Mouse (Mus musculus): ENCODE results near the gene Abca3.

Abca3 gene

DNA sequence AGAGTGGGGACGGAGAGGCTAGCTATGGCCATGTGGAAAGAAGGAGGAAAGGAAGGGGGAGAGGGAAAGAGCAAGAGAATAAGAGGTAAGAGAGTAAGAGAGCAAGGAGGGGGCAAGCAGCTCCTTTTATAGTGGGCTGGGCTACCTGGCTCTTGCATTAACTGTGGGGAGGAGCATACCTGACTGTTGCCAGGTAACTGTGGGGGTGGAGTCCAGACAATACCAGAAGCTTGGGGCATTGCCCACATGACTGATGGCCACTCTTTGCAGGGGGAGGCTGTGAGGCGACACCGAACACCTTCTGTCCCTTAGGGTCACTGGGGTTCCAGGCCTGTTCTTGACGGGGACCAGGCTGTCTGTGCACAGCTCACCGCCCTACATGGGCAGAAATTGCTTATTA lies 37.0 kb downstream of the Abca3 start:
- DNase-seq = no peak

DNA sequence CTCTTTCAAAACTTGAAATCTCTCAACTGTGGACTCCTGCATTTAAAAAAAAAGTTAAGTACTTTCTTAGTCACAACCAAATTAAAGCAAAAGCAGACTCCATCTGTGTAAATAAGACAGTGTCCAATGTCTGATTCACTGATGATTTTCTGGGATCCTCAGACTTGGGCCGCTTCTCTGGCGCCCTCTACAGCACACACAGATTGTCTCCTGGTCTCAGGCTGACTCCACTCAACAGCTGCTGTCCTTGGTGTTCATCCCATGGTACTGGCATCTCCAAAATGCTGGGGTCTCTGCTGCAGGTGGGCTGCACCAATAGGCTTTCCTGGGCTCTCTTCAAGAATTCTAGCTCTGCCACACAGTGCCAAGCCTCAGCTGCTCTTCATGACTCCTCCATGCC lies 38.1 kb downstream of the Abca3 start:
- DNase-seq = peak; percentile 71 to 81

GRCm38 (mm10) chr17:24391149-24391548 lies 39.4 kb downstream of the Abca3 start:
- DNase-seq = peak; percentile 48 to 65

GRCm38 (mm10) chr17:24393527-24393926 lies 41.8 kb downstream of the Abca3 start:
- no peak for DNase-seq

DNA sequence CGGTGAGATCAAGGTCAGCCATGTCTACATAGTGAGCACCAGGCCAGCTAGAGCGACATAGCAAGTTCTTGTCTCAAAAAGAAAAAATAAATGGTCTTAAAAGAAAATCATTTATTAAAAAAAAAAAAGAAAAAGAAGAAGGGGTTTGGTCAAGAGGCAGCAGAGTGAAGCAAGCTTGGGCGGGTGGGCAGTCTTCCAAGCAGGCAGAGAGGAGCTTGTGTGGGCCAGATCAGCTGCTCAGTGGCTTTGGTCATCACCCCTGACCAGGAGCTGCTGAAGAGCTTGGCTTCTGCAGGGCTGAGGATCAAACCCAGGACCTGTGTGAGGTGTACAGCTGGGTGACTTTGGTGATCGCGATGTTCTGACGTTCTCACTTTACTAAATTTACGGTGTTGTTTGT lies 42.7 kb downstream of the Abca3 start:
- peak in 1 of 2 experiments; percentile 46 for DNase-seq

- DNase-seq = no peak
These were observed 50.6 kb downstream of the Abca3 start for GRCm38 (mm10) chr17:24402371-24402770.

DNA sequence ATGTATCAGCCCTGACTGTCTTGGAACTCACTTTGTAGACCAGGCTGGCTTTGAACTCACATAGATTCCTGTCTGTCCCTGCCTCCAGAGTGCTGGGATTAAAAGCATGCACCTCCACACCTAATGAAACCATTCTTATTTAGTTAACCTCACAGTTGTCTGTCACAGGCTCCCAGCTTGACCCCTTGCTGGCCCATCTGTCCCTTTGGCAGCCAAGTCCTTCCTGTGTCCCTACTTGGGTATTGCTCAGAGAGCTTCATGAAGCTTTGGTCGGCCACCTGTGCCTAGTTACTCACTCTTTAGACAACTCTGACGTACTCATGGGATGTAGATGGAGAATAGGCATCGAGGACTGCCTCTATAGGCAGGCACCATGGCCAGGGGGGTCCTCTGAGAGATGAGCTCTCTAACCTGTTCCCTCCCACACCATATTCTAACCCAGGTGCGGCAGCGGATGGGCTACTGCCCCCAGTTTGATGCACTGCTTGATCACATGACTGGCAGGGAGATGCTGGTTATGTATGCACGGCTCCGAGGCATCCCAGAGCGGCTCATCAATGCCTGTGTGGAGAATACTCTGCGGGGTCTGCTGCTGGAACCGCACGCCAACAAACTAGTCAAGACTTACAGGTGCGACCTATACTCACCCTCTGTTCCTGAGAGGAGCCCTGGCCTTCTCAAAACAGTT lies 55.5 kb downstream of the Abca3 start:
- peak; percentile 77 to 81 for DNase-seq

- DNase-seq = peak; percentile 28 to 49
These were observed 61.9 kb downstream of the Abca3 start for GRCm38 (mm10) chr17:24413557-24414211.

DNA sequence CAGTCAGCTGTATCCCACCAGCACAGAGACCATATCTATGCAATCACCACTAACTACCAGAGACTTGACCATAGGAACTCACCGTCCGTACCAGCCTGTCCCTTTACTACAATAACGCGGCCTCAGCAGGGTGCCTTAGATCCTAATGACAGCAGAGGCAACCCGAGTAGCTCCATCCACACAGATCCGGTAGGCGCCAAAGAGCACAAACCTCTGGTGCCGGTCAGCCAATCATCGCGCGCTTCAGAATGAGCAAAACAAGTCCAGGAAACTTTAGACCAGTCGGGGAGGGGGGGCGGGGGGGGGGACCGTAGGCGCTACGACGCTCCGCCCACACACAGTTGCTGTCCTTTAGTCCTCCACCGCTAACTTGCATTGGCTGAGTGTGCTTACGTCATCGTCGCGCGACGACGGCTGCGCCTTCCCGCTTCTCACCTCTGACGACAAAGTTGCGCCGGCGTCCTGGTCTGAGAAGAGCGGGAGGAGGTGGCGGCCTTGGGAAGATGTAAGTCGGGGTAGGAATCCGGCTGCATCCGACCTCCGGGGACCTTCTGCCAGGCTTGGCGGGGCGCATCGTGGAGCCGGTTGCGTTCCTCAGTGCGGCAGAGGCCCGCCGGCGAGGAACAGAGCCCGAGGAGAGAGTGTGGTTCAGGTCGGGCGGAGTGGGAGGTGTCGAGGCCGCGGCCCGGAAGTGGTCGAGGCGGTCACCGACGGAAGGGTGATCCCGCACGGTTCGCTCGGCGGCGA lies 62.7 kb downstream of the Abca3 start, which contains the start of gene Rnps1:
Rnps1 (plus strand) TSS at position 336 of the 747 bp plus-strand sequence.
- DNase-seq = peak; percentile 94 to 98

- no peak for DNase-seq
These were observed 63.3 kb downstream of the Abca3 start for GRCm38 (mm10) chr17:24415011-24415410.

DNA sequence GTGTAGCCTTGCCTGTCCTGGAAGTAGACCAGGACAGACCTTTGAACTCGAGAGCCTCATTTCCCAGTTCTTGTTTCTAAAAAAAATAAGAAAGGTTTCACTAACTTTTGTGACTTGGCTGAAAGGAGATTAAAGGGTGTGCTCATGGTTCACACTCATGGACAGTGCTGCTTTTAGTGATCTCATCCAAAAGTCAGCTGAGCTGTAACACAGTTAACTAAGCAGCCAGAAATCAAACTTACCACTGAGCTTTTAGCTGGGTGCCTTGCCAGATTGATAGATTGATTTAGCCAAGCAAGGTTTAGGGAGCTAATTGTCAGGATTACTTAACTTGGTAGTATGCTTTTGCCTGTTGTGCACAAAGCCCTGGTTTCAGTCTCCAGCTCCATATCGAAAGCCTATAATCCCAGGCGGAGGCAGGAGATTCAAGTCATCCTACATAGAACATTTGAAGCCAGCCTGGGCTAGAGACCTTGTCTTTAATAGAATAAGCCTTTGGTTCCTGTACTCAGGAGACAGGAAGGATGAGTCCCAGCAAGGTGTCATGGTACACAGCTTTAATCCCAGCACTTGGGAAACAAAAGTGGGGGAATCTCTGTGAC lies 64.4 kb downstream of the Abca3 start:
- DNase-seq = no peak

DNA sequence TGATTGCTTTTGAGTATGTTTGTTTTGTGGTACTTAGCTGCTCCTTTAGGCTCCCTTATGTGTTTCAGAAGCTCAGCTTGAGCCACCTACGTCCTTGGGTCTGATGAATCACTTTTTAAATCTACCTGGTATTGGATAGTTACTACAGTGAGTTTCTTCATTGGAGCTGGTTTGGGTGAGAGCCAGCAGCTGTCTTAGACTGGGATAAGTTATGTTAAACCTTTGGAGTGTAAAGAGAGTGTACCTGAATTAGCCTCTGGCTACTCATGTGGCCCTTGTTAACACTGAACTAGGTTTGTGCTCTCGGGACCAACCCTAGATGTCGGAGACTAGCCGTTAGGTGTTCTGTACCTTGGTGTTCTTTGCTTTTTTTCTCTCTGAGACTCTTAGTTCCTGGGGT lies 71.4 kb downstream of the Abca3 start:
- DNase-seq = no peak

DNA sequence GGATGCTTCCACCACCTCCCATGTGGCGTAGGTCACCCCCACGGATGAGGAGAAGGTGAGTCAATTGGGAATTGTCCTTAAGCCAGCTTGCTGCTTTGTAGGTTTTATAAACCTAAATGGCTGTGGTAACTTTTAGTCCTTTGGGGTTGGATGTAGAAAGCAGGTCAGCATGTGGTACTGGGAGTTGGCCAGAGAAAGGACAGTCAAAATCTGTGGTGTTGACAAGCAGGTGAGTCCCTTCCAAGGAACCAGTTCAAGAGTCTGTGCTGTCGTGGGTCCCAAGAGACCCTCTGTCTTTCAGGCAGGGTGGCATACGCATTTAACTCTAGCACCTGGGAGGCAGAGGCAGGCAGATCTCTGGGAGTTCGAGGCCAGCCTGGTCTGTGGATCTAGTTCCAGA lies 72.7 kb downstream of the Abca3 start:
- DNase-seq = no peak

DNA sequence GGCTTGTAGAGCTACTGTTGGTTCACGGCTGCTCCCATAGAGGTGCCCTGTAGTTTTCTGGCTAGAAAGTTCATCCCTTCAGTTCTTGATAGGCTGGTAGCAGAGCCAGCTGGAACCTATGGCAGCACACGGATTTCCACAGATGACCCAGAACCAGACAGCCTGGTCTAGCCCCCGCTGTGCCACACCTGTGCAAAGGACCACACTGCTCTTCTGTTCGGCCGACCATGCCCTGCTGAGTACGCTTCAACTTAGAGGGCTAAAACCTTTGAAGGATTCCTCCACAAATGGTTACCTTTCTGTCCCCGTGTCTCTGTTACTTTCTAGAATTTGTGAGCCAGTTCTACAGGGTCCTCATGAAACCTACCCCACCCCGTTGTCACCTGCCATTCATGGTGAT lies 73.6 kb downstream of the Abca3 start:
- peak; percentile 55 to 58 for DNase-seq

DNA sequence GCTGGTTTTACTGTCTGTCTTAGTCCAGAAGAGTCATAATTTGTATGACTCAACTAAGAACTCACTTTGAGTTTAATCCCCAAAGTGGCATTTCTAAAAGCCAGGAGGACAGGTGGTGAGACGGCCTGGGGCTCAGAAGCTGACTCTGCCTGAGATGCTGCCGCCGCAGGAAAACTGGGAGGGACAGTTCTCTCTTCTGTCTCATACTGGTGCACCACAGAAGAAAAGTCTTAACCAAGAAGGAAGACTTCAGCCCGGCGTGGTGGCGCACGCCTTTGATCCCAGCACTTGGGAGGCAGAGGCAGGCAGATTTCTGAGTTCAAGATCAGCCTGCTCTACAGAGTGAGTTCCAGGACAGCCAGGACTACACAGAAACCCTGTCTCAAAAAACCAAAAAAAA lies 74.2 kb downstream of the Abca3 start:
- DNase-seq = no peak

GRCm38 (mm10) chr17:24426471-24427169 lies 74.9 kb downstream of the Abca3 start, which contains the start of gene Eci1:
Gene Eci1 (plus strand): TSS chr17:24426641.
- DNase-seq = peak; percentile 96 to 98

- no peak for DNase-seq
These were observed 75.4 kb downstream of the Abca3 start for GRCm38 (mm10) chr17:24427170-24427557.

DNA sequence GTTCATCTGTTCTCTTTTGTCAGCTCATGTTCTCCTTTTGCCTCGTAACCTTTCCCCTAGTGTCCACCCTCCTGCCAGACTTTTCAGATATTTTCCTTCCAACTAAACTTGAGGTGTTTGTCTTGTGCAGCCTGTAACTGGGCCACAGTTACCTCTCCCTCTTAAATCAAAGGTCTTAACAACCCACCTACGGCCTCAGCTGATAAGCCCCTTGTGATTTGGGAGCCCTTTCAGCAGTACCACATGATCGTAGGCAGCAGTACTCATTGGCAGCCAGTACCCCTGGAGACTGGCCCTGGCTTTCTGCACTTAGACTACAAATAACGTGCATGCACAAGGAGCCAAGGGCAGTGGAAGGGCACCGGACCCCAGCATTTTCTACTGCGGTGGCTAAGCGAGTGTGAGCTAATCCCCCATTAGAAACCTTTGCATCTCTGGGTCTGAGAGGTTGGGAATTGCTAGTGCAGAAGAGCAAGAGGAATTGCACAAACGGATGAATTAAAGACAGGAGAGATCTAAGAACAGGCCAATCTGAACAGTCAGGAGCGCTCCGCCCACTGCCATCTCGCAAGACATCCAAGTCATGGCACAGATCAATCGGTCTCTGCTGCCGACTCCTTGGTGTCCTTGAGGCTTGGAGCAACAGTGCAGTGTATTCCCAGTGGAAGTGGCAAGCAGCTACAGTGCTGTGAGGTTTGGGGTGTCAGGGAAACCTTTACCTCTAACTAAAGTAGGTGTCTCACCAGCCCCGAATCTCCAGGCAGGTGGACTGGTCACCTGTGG lies 77.6 kb downstream of the Abca3 start:
- no peak for DNase-seq

DNA sequence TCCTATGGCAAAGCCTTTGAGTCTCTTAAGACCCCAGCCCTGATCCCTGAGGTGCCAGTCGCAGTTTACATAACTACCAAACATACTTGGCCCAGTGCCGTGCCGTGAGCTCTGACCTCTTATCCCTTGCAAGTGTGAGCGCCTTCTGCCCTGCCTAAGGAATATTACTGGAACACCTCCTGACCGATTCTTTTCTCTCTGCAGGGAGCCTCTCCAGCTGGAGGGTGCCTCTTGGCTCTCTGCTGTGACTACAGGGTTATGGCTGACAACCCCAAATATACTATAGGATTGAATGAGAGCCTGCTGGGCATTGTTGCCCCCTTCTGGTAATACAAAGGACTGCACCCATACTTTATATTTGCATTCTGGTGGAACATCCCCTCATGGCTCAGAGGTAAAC lies 85.3 kb downstream of the Abca3 start:
- DNase-seq = peak; percentile 63 to 70

GRCm38 (mm10) chr17:24440377-24440776 lies 88.6 kb downstream of the Abca3 start:
- no peak for DNase-seq

DNA sequence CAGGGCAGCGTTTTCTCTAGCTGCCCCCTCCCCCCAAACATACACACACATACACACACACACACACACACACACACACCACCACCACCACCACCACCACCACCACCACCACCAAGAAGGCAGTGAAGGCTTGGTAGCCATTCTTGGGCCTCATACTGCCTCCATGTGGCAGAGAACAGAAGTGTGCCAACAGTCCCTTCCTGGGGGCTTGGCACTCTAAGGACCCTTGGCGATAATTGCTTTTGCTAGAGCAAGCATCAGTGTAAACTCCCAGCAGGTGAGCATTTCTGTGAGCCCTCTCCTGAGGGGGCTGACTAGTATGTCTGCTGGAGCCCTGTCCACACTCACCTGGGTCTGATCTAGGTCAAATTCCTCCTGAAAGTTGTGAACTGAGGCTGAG lies 89.4 kb downstream of the Abca3 start:
- no peak for DNase-seq

DNA sequence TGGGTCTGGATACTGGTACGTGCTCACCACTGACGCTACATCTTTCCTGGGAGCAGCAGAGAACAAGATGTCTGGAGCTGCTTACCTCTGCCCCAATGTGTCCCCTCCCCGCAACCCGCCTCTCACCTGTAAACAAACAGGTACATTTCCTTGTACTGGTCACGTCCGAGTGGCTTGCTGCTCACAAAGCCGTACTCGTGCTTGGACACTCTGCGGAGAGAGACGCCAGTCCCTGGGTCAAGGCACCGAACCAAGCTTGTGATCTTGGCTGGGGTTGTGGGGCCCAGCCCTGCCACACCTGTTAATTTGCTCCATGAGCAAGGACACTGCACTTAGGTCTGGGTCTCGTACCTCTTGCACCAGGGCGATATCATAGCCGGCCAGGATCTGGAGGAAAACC lies 90.4 kb downstream of the Abca3 start:
- DNase-seq = no peak

Measured in cerebellum, postnatal 25 days (tissue).